Mouse (Mus musculus): ENCODE data around the gene Mpc2. TPM values are rescaled to one million over a fixed set of nuclear protein-coding genes. Genes with fewer than 3 reads are reported as not detected.

The Mpc2 gene
- polyA plus RNA-seq (2014; fragmentation: Illumina TruSeq; extraction: RNeasy Lipid Tissue Mini Kit (QIAGEN cat#74804); ENCODE audit: insufficient read depth, low read depth, low replicate concordance) = 136 TPM

GRCm38 (mm10) chr1:165460360-165460800 lies at the start of gene Mpc2, which contains the start of gene Dcaf6:
TSS of gene Mpc2 (plus strand) at chr1:165460637.
TSS of gene Dcaf6 (minus strand) at chr1:165460475.

GRCm38 (mm10) chr1:165484688-165485233 lies 24.3 kb downstream of the Mpc2 start, which contains the start of gene Adcy10:
TSS of gene Adcy10 (plus strand) at chr1:165485183.

Other genes starting within 250 kb of the Mpc2 start
- 36.6 TPM for gene Tiprl, start 223.6 kb upstream of the Mpc2 start, polyA plus RNA-seq (2014; fragmentation: Illumina TruSeq; extraction: RNeasy Lipid Tissue Mini Kit (QIAGEN cat#74804); ENCODE audit: insufficient read depth, low read depth, low replicate concordance)
- 0.58 TPM for gene Gpr161, start 164.8 kb upstream of the Mpc2 start, polyA plus RNA-seq (2014; fragmentation: Illumina TruSeq; extraction: RNeasy Lipid Tissue Mini Kit (QIAGEN cat#74804); ENCODE audit: insufficient read depth, low read depth, low replicate concordance)
- gene Dcaf6, start 162 bp upstream of the Mpc2 start, polyA plus RNA-seq (2014; fragmentation: Illumina TruSeq; extraction: RNeasy Lipid Tissue Mini Kit (QIAGEN cat#74804); ENCODE audit: insufficient read depth, low read depth, low replicate concordance) = 16.0 TPM
- gene Adcy10, start 24.5 kb downstream of the Mpc2 start, polyA plus RNA-seq (2014; fragmentation: Illumina TruSeq; extraction: RNeasy Lipid Tissue Mini Kit (QIAGEN cat#74804); ENCODE audit: insufficient read depth, low read depth, low replicate concordance) = not detected
- gene Mpzl1, start 173.9 kb downstream of the Mpc2 start, polyA plus RNA-seq (2014; fragmentation: Illumina TruSeq; extraction: RNeasy Lipid Tissue Mini Kit (QIAGEN cat#74804); ENCODE audit: insufficient read depth, low read depth, low replicate concordance) = 24.1 TPM
- 42.6 TPM for gene Rcsd1, start 249.1 kb downstream of the Mpc2 start, polyA plus RNA-seq (2014; fragmentation: Illumina TruSeq; extraction: RNeasy Lipid Tissue Mini Kit (QIAGEN cat#74804); ENCODE audit: insufficient read depth, low read depth, low replicate concordance)